9 mouse cellular contexts compared by ENCODE assay signal in the genomic region with DNA sequence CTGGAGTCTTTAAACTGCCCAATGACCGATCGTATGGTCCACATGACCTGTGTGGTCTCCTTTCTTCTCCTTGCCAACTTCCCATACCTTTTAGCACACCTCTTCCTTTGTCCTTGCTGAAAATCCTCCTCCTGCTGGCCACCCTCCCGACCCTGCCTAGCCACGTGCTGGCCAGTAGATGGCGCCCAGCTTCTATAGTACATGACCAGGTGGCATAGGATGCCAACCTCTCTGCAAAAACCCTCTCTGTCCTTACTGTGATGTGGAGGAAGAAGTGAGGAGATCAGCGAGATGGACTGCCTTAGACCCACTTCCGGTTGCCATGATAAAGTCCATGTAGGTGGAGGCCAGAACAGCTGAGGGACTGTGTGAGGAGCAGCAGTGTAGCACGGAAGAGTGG. TPM values are rescaled to one million over a fixed set of nuclear protein-coding genes. Genes with fewer than 3 reads are reported as not detected.
A peak's percentile ranks its signal among the peaks of the same experiment; 100 is the strongest.
DNase-seq lines count a peak whose midpoint lies in the region; ATAC-seq and TF ChIP-seq lines count a peak whose summit lies in the region.
"Had no signal": no experiment of that assay in that cellular context is flagged by ENCODE, and none has a peak within 500 bp of the region (broad histone marks: within the 10 kb centered on the region; RNA-seq: fewer than 3 reads in every experiment).

No protein-coding gene starts in this region.

- H3K4me2 ChIP-seq in neural tube, embryonic 12.5 days (replicated peaks) = no peak overlapping the region

- 0 out of 2 replicates have a peak, but pooled peaks cover 9% of the 10 kb centered on the region for H3K9me3 ChIP-seq in neural tube, embryonic 12.5 days

- intact Hi-C loops in heart, postnatal 36 days (cut with DNase I) = loop anchor here (2.0 to 5.0 kb wide), 3 partner anchors 67 to 262 kb away; no protein-coding TSS in a partner anchor

- no peaks in the 10 kb centered on the region for H3K27me3 ChIP-seq in neural tube, embryonic 12.5 days (replicated peaks)

- no peak overlapping the region for H3K27ac ChIP-seq in layer of hippocampus, adult 2 months
- no peak overlapping the region for H3K27ac ChIP-seq in neural tube, embryonic 12.5 days

- no peaks in the 10 kb centered on the region for H3K4me1 ChIP-seq in neural tube, embryonic 12.5 days

- WGBS in neural tube, embryonic 12.5 days = 40% methylated on average over 8 of the region's 8 CpGs

- H3K36me3 ChIP-seq in neural tube, embryonic 12.5 days = no peaks in the 10 kb centered on the region

- TF ChIP-seq CTCF in layer of hippocampus, adult 2 months (conservative IDR thresholded peaks at IDR 0.05) = peak; percentile 91

- peak; percentile 87 for ATAC-seq in common myeloid progenitor, adult 5-6 weeks (replicated peaks; ENCODE audit: low read depth, poor library complexity, severe bottlenecking)
- ATAC-seq in neural tube, embryonic 12.5 days (ENCODE audit: low FRiP score, low read depth) = 0 out of 2 replicates have a peak, but pooled peaks have one; percentile 37
- no peak for ATAC-seq in erythroid progenitor cell, adult 5-6 weeks (replicated peaks; ENCODE audit: low FRiP score, poor library complexity, severe bottlenecking)

- H3K4me3 ChIP-seq in layer of hippocampus, adult 2 months = no peak overlapping the region
- H3K4me3 ChIP-seq in neural tube, embryonic 12.5 days = no peak overlapping the region
- H3K4me3 ChIP-seq: megakaryocyte, embryonic 14.5 days had no signal

- peak; percentile 53 for DNase-seq in right cerebral cortex, postnatal 14 days
- no peak for DNase-seq in right cerebral cortex, postnatal 25 days
- peak; percentile 64 for DNase-seq in adipocyte (ENCODE audit: low spot score)
- DNase-seq in heart, postnatal 36 days = peak; percentile 72 to 73
- DNase-seq in layer of hippocampus, adult 2 months (ENCODE audit: low spot score in 2 of 2) = no peak

- H3K9ac ChIP-seq in neural tube, embryonic 12.5 days = no peak overlapping the region

RNA-seq across cellular contexts. Expression of a gene that starts 40.7 kb away (rescaled TPM):
- not detected in 2 replicates for total RNA-seq in common myeloid progenitor, adult 5-6 weeks (2017)
- total RNA-seq in heart, postnatal 36 days (2021) = not detected
- total RNA-seq in layer of hippocampus, adult 2 months (2021) = not detected
- polyA plus RNA-seq in neural tube, embryonic 12.5 days (2016; fragmentation: Nextera tagmentation; extraction: Ambion mirVana) = 0.27 TPM in 1 of 2 replicates, not detected in the other
- total RNA-seq in erythroid progenitor cell, adult 5-6 weeks (2015; ENCODE audit: low replicate concordance) = not detected in 2 replicates
- total RNA-seq in erythroid progenitor cell, adult 5-6 weeks (2017; ENCODE audit: low replicate concordance) = not detected in 2 replicates

RNA-seq across cellular contexts. Expression of a gene that starts 55.5 kb away (rescaled TPM):
- not detected in 2 replicates for total RNA-seq in common myeloid progenitor, adult 5-6 weeks (2017)
- total RNA-seq in heart, postnatal 36 days (2021) = not detected
- total RNA-seq in layer of hippocampus, adult 2 months (2021) = not detected
- not detected in 2 replicates for polyA plus RNA-seq in neural tube, embryonic 12.5 days (2016; fragmentation: Nextera tagmentation; extraction: Ambion mirVana)
- total RNA-seq in erythroid progenitor cell, adult 5-6 weeks (2015; ENCODE audit: low replicate concordance) = not detected in 2 replicates
- not detected in 2 replicates for total RNA-seq in erythroid progenitor cell, adult 5-6 weeks (2017; ENCODE audit: low replicate concordance)

Comparison
In these comparisons a context has a peak if more than half of its experiments do, and no peak if none do; other contexts are left out.
1. DNase-seq: peak in right cerebral cortex, postnatal 14 days (single experiment), adipocyte (single experiment) and heart, postnatal 36 days (2 of 2); none in right cerebral cortex, postnatal 25 days (single experiment) and layer of hippocampus, adult 2 months (0 of 2).